Mouse (Mus musculus) small intestine, adult 2 months (tissue): Measurements from ENCODE around the gene Ltc4s.

Experiments
- CTCF ChIP-seq: fragments of 200-500 bp; IDR thresholded peaks from 2 replicates; pipeline ENCODE4 v1.5.1; 2012; ENCODE audit warnings: low read depth, mild to moderate bottlenecking, control low read depth, inconsistent platforms, low read length, moderate library complexity, mixed read lengths; ENCODE audit not compliant: insufficient replicate concordance, insufficient read length; ENCODE audit errors: extremely low read depth
- POLR2A ChIP-seq: fragments of 200-500 bp; IDR thresholded peaks from 2 replicates; pipeline ENCODE4 v1.6.1; 2012; ENCODE audit warnings: low read depth, mild to moderate bottlenecking, control low read depth, inconsistent platforms, low read length, moderate library complexity

- TF ChIP-seq CTCF, result no peak
- TF ChIP-seq POLR2A, result no peak
Observed at GRCm38 (mm10) chr11:50263198-50263597, 24.8 kb upstream of the Ltc4s start.
